Mouse (Mus musculus) heart, adult 11 months (tissue): ENCODE results near the gene Ddc.
A peak's percentile ranks its signal among the peaks of the same experiment; 100 is the strongest.

Source experiments
- DNase-seq: peaks from one replicate; pipeline ENCODE4 v3.0.0; 2022

The Ddc gene

GRCm38 (mm10) chr11:11840746-11841145 is 57.2 kb downstream of the Ddc start:
- DNase-seq: peak; percentile 19

- DNase-seq: peak; percentile 61
Observed at GRCm38 (mm10) chr11:11839874-11840273, 58.1 kb downstream of the Ddc start.

- no peak for DNase-seq
Observed at GRCm38 (mm10) chr11:11837384-11837783, 60.6 kb downstream of the Ddc start.

- peak; percentile 96 for DNase-seq
Observed at GRCm38 (mm10) chr11:11836713-11837370, 61.1 kb downstream of the Ddc start.

- DNase-seq: peak; percentile 85
Observed at GRCm38 (mm10) chr11:11836262-11836661, 61.7 kb downstream of the Ddc start.

- DNase-seq: peak; percentile 14
Observed at GRCm38 (mm10) chr11:11835791-11836190, 62.2 kb downstream of the Ddc start.

GRCm38 (mm10) chr11:11835361-11835760 is 62.6 kb downstream of the Ddc start:
- DNase-seq: peak; percentile 76

- no peak for DNase-seq
Observed at GRCm38 (mm10) chr11:11833100-11833499, 64.8 kb downstream of the Ddc start.

- no peak for DNase-seq
Observed at GRCm38 (mm10) chr11:11832755-11833084, 65.2 kb downstream of the Ddc start.

GRCm38 (mm10) chr11:11831940-11832754 is 65.8 kb downstream of the Ddc start:
- DNase-seq: peak; percentile 45

- peak; percentile 75 for DNase-seq
Observed at GRCm38 (mm10) chr11:11831526-11831925, 66.4 kb downstream of the Ddc start.

GRCm38 (mm10) chr11:11830884-11831495 is 67.0 kb downstream of the Ddc start:
- peak; percentile 60 for DNase-seq

- DNase-seq: peak; percentile 81
Observed at GRCm38 (mm10) chr11:11829161-11830000, 68.6 kb downstream of the Ddc start.

- DNase-seq: peak; percentile 74
Observed at GRCm38 (mm10) chr11:11828761-11829160, 69.2 kb downstream of the Ddc start.

- DNase-seq: peak; percentile 81
Observed at GRCm38 (mm10) chr11:11828251-11828650, 69.7 kb downstream of the Ddc start.

GRCm38 (mm10) chr11:11826475-11826874 is 71.5 kb downstream of the Ddc start:
- peak; percentile 23 for DNase-seq

GRCm38 (mm10) chr11:11825670-11826069 is 72.3 kb downstream of the Ddc start:
- DNase-seq: peak; percentile 65

- DNase-seq: peak; percentile 80
Observed at GRCm38 (mm10) chr11:11824970-11825635, 72.8 kb downstream of the Ddc start.

GRCm38 (mm10) chr11:11823980-11824911 is 73.7 kb downstream of the Ddc start:
- DNase-seq: peak; percentile 93

- peak; percentile 87 for DNase-seq
Observed at GRCm38 (mm10) chr11:11822181-11823095, 75.5 kb downstream of the Ddc start.
